Mouse (Mus musculus) CH12.LX (cell line): Measurements from ENCODE around the gene Pkn3.

Experiments used
- CTCF ChIP-seq, 2 experiments: IDR thresholded peaks in 1 of 2; conservative IDR thresholded peaks in 1 of 2; 2 replicates each; pipeline ENCODE4 v1.5.1; 2011 to 2012; ENCODE audit warnings: low read depth in 2 of 2, low read length in 2 of 2, improper control_type of control experiment in 1 of 2, inconsistent platforms in 1 of 2, mild to moderate bottlenecking in 1 of 2, moderate library complexity in 1 of 2
- EP300 ChIP-seq: IDR thresholded peaks from 2 replicates; pipeline ENCODE4 v1.6.1; 2011; ENCODE audit warnings: low read length, improper control_type of control experiment
- GABPA ChIP-seq: IDR thresholded peaks from 2 replicates; pipeline ENCODE4 v1.6.1; 2012; ENCODE audit warnings: low read depth, low read length, improper control_type of control experiment, inconsistent platforms; ENCODE audit not compliant: insufficient replicate concordance
- MXI1 ChIP-seq: IDR thresholded peaks from 2 replicates; pipeline ENCODE4 v1.6.1; 2011; ENCODE audit warnings: mild to moderate bottlenecking, low read depth, low read length, improper control_type of control experiment
- NELFE ChIP-seq: IDR thresholded peaks from 2 replicates; pipeline ENCODE4 v1.6.1; 2011; ENCODE audit warnings: low read depth, low read length, improper control_type of control experiment
- POLR2A ChIP-seq: IDR thresholded peaks from 2 replicates; pipeline ENCODE4 v1.6.1; 2011; ENCODE audit warnings: low read depth, mild to moderate bottlenecking, improper control_type of control experiment, low read length
- POLR2AphosphoS2 ChIP-seq: IDR thresholded peaks from 2 replicates; pipeline ENCODE4 v1.6.1; 2011; ENCODE audit warnings: low read depth, low read length, improper control_type of control experiment
- USF1 ChIP-seq: IDR thresholded peaks from 2 replicates; pipeline ENCODE4 v1.6.1; 2014; ENCODE audit warnings: low read depth, mild to moderate bottlenecking, inconsistent platforms, low read length, improper control_type of control experiment

DNA sequence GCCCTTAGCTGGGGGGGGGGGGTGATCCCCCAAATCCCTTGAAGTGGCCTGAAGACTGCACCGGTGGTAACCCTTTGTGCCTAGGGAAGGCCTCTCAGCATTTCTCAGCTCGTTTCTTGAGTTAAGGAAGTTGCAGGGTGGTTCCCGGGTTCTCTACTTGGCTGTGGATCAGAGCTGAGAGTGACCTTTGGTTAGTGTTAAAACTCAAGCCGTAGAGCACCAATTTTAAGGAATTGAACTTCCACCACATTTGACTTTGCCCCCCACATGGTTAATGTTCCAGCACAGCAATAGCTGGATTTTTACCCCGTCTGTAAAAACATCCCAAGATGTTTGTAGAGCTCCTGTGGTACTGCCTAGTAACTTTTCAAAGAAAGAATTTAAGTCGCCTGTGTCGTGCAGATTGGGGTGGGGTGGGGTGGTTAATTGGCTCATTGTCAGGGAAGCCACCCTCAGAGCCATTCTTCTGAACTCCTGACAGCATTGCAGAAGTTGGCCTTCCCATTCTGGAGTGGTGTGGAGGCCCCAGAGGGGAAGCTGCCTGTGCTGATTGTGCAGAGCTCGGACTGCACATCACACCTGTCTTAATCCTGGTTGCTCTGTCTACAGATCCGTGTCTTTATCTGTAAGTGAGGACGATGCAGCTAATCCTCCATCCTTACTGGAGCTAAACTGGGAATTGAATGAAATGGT, 57.6 kb downstream of the Pkn3 start:
- no peak for TF ChIP-seq POLR2AphosphoS2
- no peak for TF ChIP-seq USF1
- TF ChIP-seq POLR2A: no peak
- TF ChIP-seq CTCF (conservative IDR thresholded peaks at IDR 0.05 in 1 of 2, IDR thresholded peaks at IDR 0.05 in 1 of 2; ENCODE audit: low read depth in 2 of 2, low read length in 2 of 2): no peak
- no peak for TF ChIP-seq MXI1
- no peak for TF ChIP-seq GABPA
- no peak for TF ChIP-seq EP300
- no peak for TF ChIP-seq NELFE
